Mouse (Mus musculus): Measurements from ENCODE around the gene Gna12. TPM values are rescaled to one million over a fixed set of nuclear protein-coding genes. Genes with fewer than 3 reads are reported as not detected.

The Gna12 gene
- total and polyA plus RNA-seq, 2 experiments from 2014 or later: 13.9 to 132 TPM

DNA sequence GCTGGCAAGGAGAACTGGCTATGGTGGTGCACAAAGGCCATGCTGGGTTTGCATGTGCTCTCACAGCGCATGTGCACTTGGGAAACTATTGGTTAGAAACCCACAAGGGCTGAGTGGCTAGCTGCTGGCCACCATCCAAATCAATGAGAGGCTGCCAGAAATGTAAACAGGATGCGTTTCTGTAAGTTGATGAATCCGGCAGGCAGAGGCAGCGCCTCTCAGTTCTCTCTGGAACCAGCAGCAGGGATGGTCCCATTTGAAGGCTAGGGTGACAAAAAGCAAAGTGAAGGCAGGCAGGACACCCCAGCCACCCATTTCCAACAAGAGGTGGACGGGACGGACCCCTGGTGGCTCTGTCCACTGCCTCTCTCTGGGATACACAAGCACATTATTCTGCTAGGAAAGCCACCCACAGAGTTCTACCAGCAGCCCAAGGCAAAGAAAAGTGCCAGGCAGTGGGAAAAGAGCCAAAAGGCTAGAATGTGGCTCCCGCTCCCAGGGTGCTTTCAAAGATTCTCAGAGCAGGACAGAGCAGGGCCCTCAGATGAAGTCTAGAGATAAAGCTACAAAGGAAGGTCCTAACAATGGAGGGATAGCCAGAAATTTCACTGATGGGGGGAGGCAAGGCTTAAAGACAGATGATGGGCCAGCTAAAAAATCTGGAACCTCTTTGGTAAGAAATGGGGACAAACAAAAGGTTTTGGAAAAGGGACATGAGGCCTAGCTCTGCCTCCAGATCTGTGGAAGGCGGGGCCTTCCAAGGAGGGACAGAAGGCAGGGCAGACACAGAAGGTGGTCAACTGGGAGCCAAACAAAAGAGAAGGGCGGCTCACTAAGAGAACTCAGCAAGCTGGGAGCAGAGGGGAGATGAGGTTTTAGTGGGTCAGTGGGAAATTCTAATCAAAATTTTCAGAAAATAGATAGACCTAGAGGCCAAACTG, 39.0 kb downstream of the Gna12 start:
- no peaks in the 10 kb centered on the region for H3K27me3 ChIP-seq (ENCODE audit: control insufficient read depth, insufficient read depth, low read length)
- H3K36me3 ChIP-seq (replicated peaks; ENCODE audit: control insufficient read depth, insufficient read depth, low read length): no peaks in the 10 kb centered on the region; the same call in 1 of the 2 replicates
- H3K4me2 ChIP-seq (ENCODE audit: low read depth, low read length): peak overlapping the region; percentile 15; the same call in 1 of the 2 replicates
- no peak for TF ChIP-seq EP300 (IDR thresholded peaks at IDR 0.05; ENCODE audit: low read depth)
- TF ChIP-seq CTCF (IDR thresholded peaks at IDR 0.05; ENCODE audit: low read depth): peak; percentile 2; the same call in 1 of the 2 replicates
- peaks cover 55% of the 10 kb centered on the region for H3K4me1 ChIP-seq (ENCODE audit: control insufficient read depth, insufficient read depth)
- DNase-seq (ENCODE audit: low spot score) (peak; percentile 45), ATAC-seq (ENCODE audit: insufficient read depth, low read depth) (no peak)
- H3K27ac ChIP-seq (ENCODE audit: low read depth): peak overlapping the region; percentile 87
- H3K9ac ChIP-seq (replicated peaks; ENCODE audit: low read depth, low read length): no peak overlapping the region
- no peaks in the 10 kb centered on the region for H3K9me3 ChIP-seq (replicated peaks; ENCODE audit: control insufficient read depth, low read length)
- no peak overlapping the region for H3K4me3 ChIP-seq (ENCODE audit: low read depth, low read length)
- WGBS: 29% methylated on average over 9 of the region's 9 CpGs

- peak overlapping the region; percentile 87 for H3K27ac ChIP-seq (ENCODE audit: low read depth)
- no peaks in the 10 kb centered on the region for H3K27me3 ChIP-seq (ENCODE audit: control insufficient read depth, insufficient read depth, low read length)
- H3K9ac ChIP-seq (replicated peaks; ENCODE audit: low read depth, low read length): no peak overlapping the region
- H3K9me3 ChIP-seq (replicated peaks; ENCODE audit: control insufficient read depth, low read length): no peaks in the 10 kb centered on the region
- no peak overlapping the region for H3K4me3 ChIP-seq (ENCODE audit: low read depth, low read length)
- DNase-seq (ENCODE audit: low spot score) (no peak), ATAC-seq (ENCODE audit: insufficient read depth, low read depth) (no peak)
- 39% methylated on average over 2 of the region's 2 CpGs for WGBS
- H3K4me2 ChIP-seq (ENCODE audit: low read depth, low read length): no peak overlapping the region
- TF ChIP-seq CTCF (IDR thresholded peaks at IDR 0.05; ENCODE audit: low read depth): no peak
- TF ChIP-seq EP300 (IDR thresholded peaks at IDR 0.05; ENCODE audit: low read depth): no peak
- H3K4me1 ChIP-seq (ENCODE audit: control insufficient read depth, insufficient read depth): peaks cover 62% of the 10 kb centered on the region
- peaks cover 2% of the 10 kb centered on the region for H3K36me3 ChIP-seq (replicated peaks; ENCODE audit: control insufficient read depth, insufficient read depth, low read length)
Observed at GRCm38 (mm10) chr5:140790392-140790791, 39.8 kb downstream of the Gna12 start.

- no peak for ATAC-seq (ENCODE audit: insufficient read depth, low read depth)
- Histone ChIP-seq H3K27me3 (ENCODE audit: control insufficient read depth, insufficient read depth, low read length) (no peaks in the 10 kb centered on the region), H3K4me1 (ENCODE audit: control insufficient read depth, insufficient read depth) (peaks cover 54% of the 10 kb centered on the region), H3K4me3 (ENCODE audit: low read depth, low read length) (no peak overlapping the region), H3K9ac (replicated peaks; ENCODE audit: low read depth, low read length) (no peak overlapping the region), H3K4me2 (ENCODE audit: low read depth, low read length) (no peak overlapping the region), H3K36me3 (replicated peaks; ENCODE audit: control insufficient read depth, insufficient read depth, low read length) (peaks cover 10% of the 10 kb centered on the region), H3K9me3 (replicated peaks; ENCODE audit: control insufficient read depth, low read length) (no peaks in the 10 kb centered on the region), H3K27ac (ENCODE audit: low read depth) (peak overlapping the region; percentile 87; the same call in 1 of the 2 replicates)
- TF ChIP-seq EP300 (IDR thresholded peaks at IDR 0.05; ENCODE audit: low read depth): no peak
- no peak for TF ChIP-seq CTCF (IDR thresholded peaks at IDR 0.05; ENCODE audit: low read depth)
- DNase-seq (ENCODE audit: low spot score): no peak
Observed at GRCm38 (mm10) chr5:140789561-140789960, 40.7 kb downstream of the Gna12 start.

DNA sequence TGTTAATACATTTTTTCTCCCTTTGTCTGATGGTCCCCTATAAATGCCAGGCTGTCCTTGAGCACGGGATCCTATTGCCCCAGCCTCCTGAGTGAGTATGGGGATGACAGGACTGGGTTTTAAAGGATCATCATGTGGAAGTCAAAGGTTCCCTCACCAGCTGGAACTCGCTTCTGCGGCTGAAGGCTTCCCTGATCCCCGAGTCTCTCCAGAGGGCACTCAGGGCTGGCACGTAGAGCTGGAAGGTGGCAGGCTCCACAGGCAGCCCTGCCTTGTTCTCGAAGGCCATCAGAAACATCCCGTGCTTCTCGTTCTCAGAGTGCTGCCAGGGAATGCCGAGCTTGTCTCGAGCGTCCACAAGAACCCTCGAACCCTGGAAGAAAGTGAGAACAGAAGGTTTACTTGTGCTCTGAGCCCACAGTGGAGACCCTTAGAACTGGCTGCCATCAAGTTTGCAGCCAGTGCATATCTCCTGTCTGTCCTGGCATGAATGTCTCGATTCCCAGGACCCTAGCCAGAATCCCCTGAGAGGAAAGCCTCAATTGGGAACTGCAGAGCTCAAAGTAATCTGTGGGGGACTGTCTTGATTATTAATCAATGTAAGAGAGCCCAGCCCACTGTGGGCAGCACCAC, 44.9 kb downstream of the Gna12 start:
- no peak for TF ChIP-seq EP300 (IDR thresholded peaks at IDR 0.05; ENCODE audit: low read depth)
- no peak for TF ChIP-seq CTCF (IDR thresholded peaks at IDR 0.05; ENCODE audit: low read depth)
- Histone ChIP-seq H3K27ac (ENCODE audit: low read depth) (peak overlapping the region; percentile 43; the same call in 1 of the 2 replicates), H3K9ac (replicated peaks; ENCODE audit: low read depth, low read length) (no peak overlapping the region), H3K27me3 (ENCODE audit: control insufficient read depth, insufficient read depth, low read length) (no peaks in the 10 kb centered on the region), H3K36me3 (replicated peaks; ENCODE audit: control insufficient read depth, insufficient read depth, low read length) (peaks cover 45% of the 10 kb centered on the region), H3K4me3 (ENCODE audit: low read depth, low read length) (no peak overlapping the region), H3K4me2 (ENCODE audit: low read depth, low read length) (no peak overlapping the region), H3K9me3 (replicated peaks; ENCODE audit: control insufficient read depth, low read length) (no peaks in the 10 kb centered on the region), H3K4me1 (ENCODE audit: control insufficient read depth, insufficient read depth) (peaks cover 35% of the 10 kb centered on the region)
- WGBS: 77% methylated on average over 13 of the region's 13 CpGs
- DNase-seq (ENCODE audit: low spot score) (no peak), ATAC-seq (ENCODE audit: insufficient read depth, low read depth) (no peak)

- no peak overlapping the region; the same call in 1 of the 2 replicates for H3K27ac ChIP-seq (ENCODE audit: low read depth)
- WGBS: 73% methylated on average over 6 of the region's 6 CpGs
- no peaks in the 10 kb centered on the region for H3K27me3 ChIP-seq (ENCODE audit: control insufficient read depth, insufficient read depth, low read length)
- peaks cover 24% of the 10 kb centered on the region for H3K4me1 ChIP-seq (ENCODE audit: control insufficient read depth, insufficient read depth)
- no peak overlapping the region for H3K4me2 ChIP-seq (ENCODE audit: low read depth, low read length)
- peaks cover 50% of the 10 kb centered on the region for H3K36me3 ChIP-seq (replicated peaks; ENCODE audit: control insufficient read depth, insufficient read depth, low read length)
- TF ChIP-seq EP300 (IDR thresholded peaks at IDR 0.05; ENCODE audit: low read depth): no peak
- TF ChIP-seq CTCF (IDR thresholded peaks at IDR 0.05; ENCODE audit: low read depth): no peak
- DNase-seq (ENCODE audit: low spot score) (no peak), ATAC-seq (ENCODE audit: insufficient read depth, low read depth) (no peak)
- no peak overlapping the region for H3K9ac ChIP-seq (replicated peaks; ENCODE audit: low read depth, low read length)
- H3K9me3 ChIP-seq (replicated peaks; ENCODE audit: control insufficient read depth, low read length): no peaks in the 10 kb centered on the region
- no peak overlapping the region for H3K4me3 ChIP-seq (ENCODE audit: low read depth, low read length)
Observed at GRCm38 (mm10) chr5:140784288-140784687, 45.9 kb downstream of the Gna12 start.
